Mouse (Mus musculus) adrenal gland, postnatal 14 days (tissue): Measurements from ENCODE around the gene Cryga. TPM values are rescaled to one million over a fixed set of nuclear protein-coding genes. Genes with fewer than 3 reads are reported as not detected.
"Not testable (repeated sequence)": the region's sequence is repeated elsewhere in the genome, so short reads cannot be mapped to it uniquely, and the experiment has no call there.

Experiments used
- DNase-seq: peaks from one replicate; pipeline ENCODE4 v3.0.0; 2021; ENCODE audit warnings: mixed read lengths
- total RNA-seq: library from RNA; stranded (reverse); gene quantifications from 2 replicates; pipeline ENCODE4 v1.2.3, GENCODE M21; 2021

Cryga gene
- total RNA-seq, 1 experiment from 2014 or later = not detected

GRCm38 (mm10) chr1:65090370-65090769, 12.8 kb downstream of the Cryga start:
- peak; percentile 67 for DNase-seq

DNA sequence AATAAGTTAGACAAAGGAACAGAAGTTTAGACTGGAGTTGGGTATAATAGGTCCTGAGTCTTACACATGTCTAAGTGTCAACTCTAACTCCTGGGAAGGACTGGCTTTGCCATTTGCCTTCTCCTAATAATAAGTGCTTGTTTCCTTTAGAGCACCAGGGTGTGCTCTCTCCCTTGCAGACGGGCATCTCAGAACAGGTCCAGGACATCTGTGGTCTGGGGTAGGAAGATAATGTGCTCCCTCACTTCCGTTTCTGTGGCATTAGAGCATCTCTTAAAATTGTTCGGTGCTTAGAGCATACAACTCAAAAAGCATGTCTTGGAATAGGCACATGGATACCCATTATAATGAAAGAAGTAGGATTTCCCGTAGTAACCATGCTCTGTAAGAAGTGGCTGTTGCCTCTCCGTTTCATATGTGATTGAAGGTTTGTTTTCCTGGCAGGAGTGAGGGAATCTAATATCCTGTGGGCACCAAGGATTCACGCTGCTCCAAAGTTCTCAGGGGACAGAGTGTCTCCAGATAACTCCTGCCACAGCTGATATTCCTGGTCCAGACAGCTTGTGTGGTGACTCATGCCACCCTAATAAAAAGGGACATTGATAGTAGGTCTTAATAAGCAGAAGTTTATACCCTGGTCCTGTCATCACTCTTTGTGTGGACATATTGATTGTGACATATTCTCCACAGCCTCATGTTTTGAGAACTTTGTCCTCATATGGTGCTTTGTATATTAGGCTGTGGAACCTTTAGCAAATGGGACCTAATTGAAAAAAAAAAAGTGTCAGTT, 14.4 kb downstream of the Cryga start:
- DNase-seq = no peak

DNA sequence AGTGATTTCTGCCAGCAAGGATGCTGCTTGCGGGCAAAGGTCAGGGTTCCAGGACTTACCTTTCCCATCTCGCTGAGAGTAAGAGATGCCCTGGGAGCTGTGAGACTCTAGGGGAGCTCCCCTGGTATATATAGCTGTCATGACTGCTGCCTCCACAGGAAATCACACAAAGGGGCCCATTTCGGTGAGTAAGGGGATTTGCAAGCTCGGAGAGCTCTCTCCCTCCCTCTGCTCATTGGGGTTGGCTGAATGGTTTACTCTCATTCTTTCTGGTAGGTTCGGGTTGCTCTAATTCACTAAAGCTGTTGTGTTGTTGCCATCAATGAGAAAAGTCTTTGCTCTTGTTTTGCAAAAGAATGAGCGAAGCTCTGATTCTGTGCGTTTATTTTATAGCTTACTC, 21.0 kb downstream of the Cryga start, which contains the start of gene Crygb:
Crygb (minus strand) TSS at position 101 of the 400 bp plus-strand sequence.
- no peak for DNase-seq

GRCm38 (mm10) chr1:65075607-65076006, 27.6 kb downstream of the Cryga start:
- no peak for DNase-seq

DNA sequence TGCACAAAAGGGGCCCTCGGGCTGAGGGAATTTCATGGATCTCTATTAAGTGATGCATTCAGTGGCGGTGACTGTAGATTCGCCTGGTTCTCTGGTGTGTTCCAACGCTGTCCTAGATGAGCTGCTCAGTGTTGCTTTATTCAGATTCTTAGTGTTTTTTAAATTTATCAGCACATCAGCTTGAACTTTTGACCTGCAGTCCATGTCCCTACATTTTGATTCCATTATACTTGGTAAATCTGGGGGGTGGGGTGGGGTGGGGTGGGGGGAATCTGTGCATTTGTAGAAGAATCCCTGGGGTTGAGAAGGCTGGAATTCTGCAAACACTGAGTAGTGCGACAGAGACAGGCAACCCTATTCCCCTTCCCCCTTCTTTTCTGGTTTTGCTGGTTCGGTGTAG, 29.6 kb downstream of the Cryga start, which contains the start of gene Crygc:
Crygc (minus strand) TSS at position 101 of the 400 bp plus-strand sequence.
- no peak for DNase-seq

GRCm38 (mm10) chr1:65067842-65068241, 35.3 kb downstream of the Cryga start:
- DNase-seq = no peak

DNA sequence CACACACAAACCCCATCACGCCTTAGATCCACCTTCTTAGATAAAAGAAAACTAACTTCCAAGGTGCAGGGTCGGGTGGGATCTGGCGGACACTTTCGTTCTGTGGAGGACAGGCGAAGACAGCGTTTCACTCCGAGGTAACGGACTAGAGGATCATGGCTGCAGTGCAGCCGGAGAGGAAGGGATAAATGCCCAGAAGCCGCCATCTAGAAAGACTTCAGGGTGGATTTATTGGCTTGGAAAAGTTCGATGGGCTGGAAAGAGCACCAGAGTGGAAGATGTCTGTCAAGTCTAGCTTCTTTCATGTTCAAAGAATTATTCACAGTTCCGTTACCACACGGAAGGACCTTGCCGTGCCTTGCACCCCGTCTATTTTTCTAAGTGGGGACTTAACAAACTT, 39.0 kb downstream of the Cryga start:
- DNase-seq = no peak

DNA sequence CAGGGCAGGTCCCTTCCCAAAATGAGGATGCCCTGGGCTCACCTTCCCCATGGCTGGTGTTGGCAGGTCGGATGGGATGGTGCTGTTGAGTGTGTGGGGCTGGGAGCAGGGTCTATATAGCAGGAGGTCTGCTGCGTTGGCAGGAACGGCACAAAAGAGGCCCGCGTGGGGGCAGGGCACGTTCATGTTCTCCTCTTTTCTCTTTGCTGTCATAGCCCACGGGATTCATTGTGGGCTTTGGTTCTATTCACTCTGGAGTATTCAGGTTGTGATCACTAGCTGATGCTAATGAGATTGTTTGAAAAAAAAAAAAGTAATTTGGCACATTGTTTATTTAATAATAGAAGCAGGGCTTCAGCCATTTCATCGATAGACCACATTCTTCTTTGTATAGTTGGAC, 39.8 kb downstream of the Cryga start, which contains the start of gene Crygd:
Crygd (minus strand) TSS at position 101 of the 400 bp plus-strand sequence.
- no peak for DNase-seq

DNA sequence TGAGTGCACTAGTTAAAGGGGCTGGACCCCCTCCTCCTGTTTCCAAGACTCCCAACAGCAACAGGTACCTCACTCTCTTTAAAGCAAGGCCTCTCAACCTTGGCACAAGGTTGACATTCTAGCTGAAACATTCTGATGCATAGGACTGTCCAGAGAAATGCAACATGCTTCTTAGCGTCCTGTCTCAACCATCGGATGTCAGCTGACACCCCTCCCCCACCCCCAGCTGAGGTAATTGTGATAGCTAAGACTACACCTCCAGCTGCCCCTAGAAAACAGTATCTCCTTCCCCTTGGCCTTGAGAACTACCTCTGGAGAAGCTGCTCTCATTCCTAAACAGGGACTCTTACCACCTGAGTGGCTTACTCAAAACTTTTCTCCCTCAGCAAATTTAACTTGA, 51.0 kb downstream of the Cryga start:
- no peak for DNase-seq

- DNase-seq = no peak
These were observed 51.5 kb downstream of the Cryga start for GRCm38 (mm10) chr1:65051696-65052095.

DNA sequence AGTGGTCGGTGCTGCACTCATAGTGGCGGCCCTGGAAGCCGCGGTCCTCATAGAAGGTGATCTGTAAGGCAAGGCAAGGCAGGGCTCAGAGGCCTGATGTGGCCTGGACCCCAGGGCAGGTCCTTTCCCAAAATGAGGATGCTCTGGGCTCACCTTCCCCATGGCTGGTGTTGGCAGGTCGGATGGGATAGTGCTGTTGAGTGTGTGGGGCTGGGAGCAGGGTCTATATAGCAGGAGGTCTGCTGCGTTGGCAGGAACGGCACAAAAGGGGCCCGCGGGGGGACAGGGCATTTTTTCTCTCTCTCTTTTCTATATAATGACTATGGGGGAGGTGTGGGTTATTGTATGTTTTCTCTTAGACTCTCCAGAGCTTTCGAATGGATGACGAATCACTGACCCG, 52.2 kb downstream of the Cryga start, which contains the start of gene Cryge:
Cryge (minus strand) TSS at position 198 of the 400 bp plus-strand sequence.
- not testable (repeated sequence) for DNase-seq

Other genes starting within 250 kb of the Cryga start
- 19.2 and 20.4 TPM in 2 replicates for gene Plekhm3, start 146.5 kb downstream of the Cryga start, total RNA-seq
- gene Akr1cl, start 70.6 kb downstream of the Cryga start, total RNA-seq = 426 and 514 TPM in 2 replicates
- gene Cryge, start 52.2 kb downstream of the Cryga start, total RNA-seq = not detected in 2 replicates
- gene Crygd, start 39.9 kb downstream of the Cryga start, total RNA-seq = not detected in 2 replicates
- not detected in 2 replicates for gene Crygc, start 29.7 kb downstream of the Cryga start, total RNA-seq
- not detected in 2 replicates for gene Crygb, start 21.1 kb downstream of the Cryga start, total RNA-seq
- not detected in 2 replicates for gene Gm28845, start 16.2 kb upstream of the Cryga start, total RNA-seq
- gene D630023F18Rik, start 19.8 kb upstream of the Cryga start, total RNA-seq = not detected in 2 replicates
- 345 and 387 TPM in 2 replicates for gene Idh1, start 83.1 kb upstream of the Cryga start, total RNA-seq
- gene Pikfyve, start 83.3 kb upstream of the Cryga start, total RNA-seq = 27.9 TPM in 2 replicates
- gene Pth2r, start 178.7 kb upstream of the Cryga start, total RNA-seq = not detected in 2 replicates